Mouse (Mus musculus) hindbrain, postnatal 0 days (tissue): Measurements from ENCODE around the gene Zc3h10. TPM values are rescaled to one million over a fixed set of nuclear protein-coding genes. Genes with fewer than 3 reads are reported as not detected.
A peak's percentile ranks its signal among the peaks of the same experiment; 100 is the strongest.

Source experiments
- ATAC-seq: fragments of 200-750 bp; cut with Nextera tagmentation; 2 replicates; pipeline ENCODE4 v1.8.0; 2017; ENCODE audit warnings: mild to moderate bottlenecking, moderate TSS enrichment, moderate library complexity
- DNase-seq: peaks from one replicate; pipeline ENCODE4 v3.0.0-alpha.2; 2015; ENCODE audit warnings: low spot score
- H3K27ac ChIP-seq: fragments of 300-500 bp; sonication (generic); 2 replicates; pipeline ENCODE4 v1.5.1; 2014; ENCODE audit warnings: mild to moderate bottlenecking
- H3K27me3 ChIP-seq: fragments of 300-500 bp; sonication (generic); 2 replicates; pipeline ENCODE4 v1.6.1; 2014; ENCODE audit warnings: low read length, mixed read lengths; ENCODE audit not compliant: insufficient read depth
- H3K36me3 ChIP-seq: fragments of 300-500 bp; sonication (generic); 2 replicates; pipeline ENCODE4 v1.6.1; 2014; ENCODE audit warnings: low read length, mixed read lengths; ENCODE audit not compliant: insufficient read depth
- H3K4me1 ChIP-seq: fragments of 300-500 bp; sonication (generic); 2 replicates; pipeline ENCODE4 v1.6.1; 2014; ENCODE audit warnings: antibody characterized with exemption, low read length, mixed read lengths; ENCODE audit not compliant: insufficient read depth
- H3K4me2 ChIP-seq: fragments of 300-500 bp; sonication (generic); 2 replicates; pipeline ENCODE4 v1.6.1; 2014; ENCODE audit warnings: low read depth, mild to moderate bottlenecking, low read length, moderate library complexity, mixed read lengths
- H3K4me3 ChIP-seq: fragments of 300-500 bp; sonication (generic); 2 replicates; pipeline ENCODE4 v1.5.1; 2014; ENCODE audit warnings: low read length
- H3K9ac ChIP-seq: fragments of 300-500 bp; sonication (generic); replicated peaks from 2 replicates; pipeline ENCODE4 v1.6.1; 2014; ENCODE audit warnings: mild to moderate bottlenecking, low read length, moderate library complexity, mixed read lengths
- H3K9me3 ChIP-seq: fragments of 300-500 bp; sonication (generic); 2 replicates; pipeline ENCODE4 v1.6.1; 2016; ENCODE audit warnings: low read length, mixed read lengths
- CTCF ChIP-seq: IDR thresholded peaks from 2 replicates; pipeline ENCODE4 v1.5.1; 2016; ENCODE audit warnings: antibody characterized with exemption, control low read depth, low read depth
- WGBS: fragments of 180-500 bp; shearing (Covaris S2); extraction: QIAGEN DNeasy Blood & Tissue Kit; methylation state at CpG from one replicate; pipeline ENCODE4 v1.1.7; 2014; 5-methylcytosine and 5-hydroxymethylcytosine counted together
- polyA plus RNA-seq: library from polyadenylated mRNA; unstranded; fragments of >200 nt; fragmentation: Nextera tagmentation; extraction: Ambion mirVana; gene quantifications from 2 replicates; pipeline ENCODE4 v1.2.1, GENCODE M21; 2015
- total RNA-seq: library from RNA; depleted of rRNA; stranded (reverse); fragments of >200 nt; gene quantifications from 2 replicates; pipeline ENCODE4 v1.2.3, GENCODE M21; 2014; rRNA removed

Zc3h10 gene
- 19.3 and 19.4 TPM in 2 replicates for total RNA-seq
- 12.5 and 13.8 TPM in 2 replicates for polyA plus RNA-seq

- H3K9me3 ChIP-seq, result no peaks in the 10 kb centered on the region
- 0 out of 2 replicates have a peak, but pooled peaks cover 5% of the 10 kb centered on the region for H3K4me1 ChIP-seq
- ATAC-seq (peak; percentile 93), DNase-seq (peak; percentile 99)
- 1% methylated on average over 46 of the region's 50 CpGs for WGBS
- peak within 1 kb of the TSS; percentile 73 for H3K4me3 ChIP-seq
- peak within 1 kb of the TSS; percentile 79 for H3K4me2 ChIP-seq
- peak within 1 kb of the TSS; percentile 87 for H3K9ac ChIP-seq
- H3K36me3 ChIP-seq, result peaks cover 28% of the 10 kb centered on the region
- H3K27ac ChIP-seq, result peak within 1 kb of the TSS; percentile 97
- TF ChIP-seq CTCF, result peak; percentile 70
- H3K27me3 ChIP-seq, result no peaks in the 10 kb centered on the region
These were observed at the start of gene Zc3h10 for GRCm38 (mm10) chr10:128547361-128548032. TSS of gene Zc3h10 (minus strand) at chr10:128547774.

- H3K9ac ChIP-seq, result no peak overlapping the region
- WGBS, result 56% methylated on average over 5 of the region's 5 CpGs
- no peak for TF ChIP-seq CTCF
- H3K36me3 ChIP-seq, result no peaks in the 10 kb centered on the region
- no peak overlapping the region for H3K4me2 ChIP-seq
- ATAC-seq, result no peak
- H3K4me1 ChIP-seq, result peaks cover 5% of the 10 kb centered on the region; the same call in 1 of the 2 replicates
- peaks cover 11% of the 10 kb centered on the region for H3K27me3 ChIP-seq
- H3K4me3 ChIP-seq, result no peak overlapping the region
- no peak for DNase-seq
- H3K27ac ChIP-seq, result no peak overlapping the region
- no peaks in the 10 kb centered on the region for H3K9me3 ChIP-seq
These were observed 45.2 kb upstream of the Zc3h10 start for GRCm38 (mm10) chr10:128592797-128593196.

GRCm38 (mm10) chr10:128591436-128591835 is 43.9 kb upstream of the Zc3h10 start:
- no peak for DNase-seq
- H3K9ac ChIP-seq, result no peak overlapping the region
- no peaks in the 10 kb centered on the region for H3K9me3 ChIP-seq
- 86% methylated on average over 6 of the region's 6 CpGs for WGBS
- H3K36me3 ChIP-seq, result no peaks in the 10 kb centered on the region
- H3K27me3 ChIP-seq, result peaks cover 21% of the 10 kb centered on the region
- no peak for TF ChIP-seq CTCF
- no peak overlapping the region for H3K27ac ChIP-seq
- H3K4me3 ChIP-seq, result no peak overlapping the region
- no peak overlapping the region for H3K4me2 ChIP-seq
- ATAC-seq, result no peak
- H3K4me1 ChIP-seq, result peaks cover 5% of the 10 kb centered on the region; the same call in 1 of the 2 replicates

- TF ChIP-seq CTCF, result peak; percentile 77
- Histone ChIP-seq H3K27me3 (peaks cover 21% of the 10 kb centered on the region), H3K27ac (no peak overlapping the region), H3K9me3 (no peaks in the 10 kb centered on the region), H3K9ac (peak overlapping the region; percentile 45), H3K4me3 (peak overlapping the region; percentile 47), H3K36me3 (no peaks in the 10 kb centered on the region), H3K4me2 (peak overlapping the region; percentile 100), H3K4me1 (peaks cover 5% of the 10 kb centered on the region; the same call in 1 of the 2 replicates)
- DNase-seq (peak; percentile 80), ATAC-seq (peak; percentile 72)
- WGBS, result 0% methylated on average over 41 of the region's 43 CpGs
These were observed 42.7 kb upstream of the Zc3h10 start for GRCm38 (mm10) chr10:128590193-128590690.

- Histone ChIP-seq H3K4me3 (peak within 1 kb of the TSS; percentile 47), H3K4me2 (peak within 1 kb of the TSS; percentile 100), H3K27me3 (peaks cover 21% of the 10 kb centered on the region), H3K36me3 (no peaks in the 10 kb centered on the region), H3K4me1 (peaks cover 5% of the 10 kb centered on the region; the same call in 1 of the 2 replicates), H3K9ac (peak within 1 kb of the TSS; percentile 45), H3K27ac (no peak within 1 kb of the TSS), H3K9me3 (no peaks in the 10 kb centered on the region)
- under 1% methylated on average over 43 of the region's 43 CpGs for WGBS
- TF ChIP-seq CTCF, result no peak
- ATAC-seq (peak; percentile 31; the same call in 1 of the 2 replicates), DNase-seq (peak; percentile 22)
These were observed 42.1 kb upstream of the Zc3h10 start, which contains the start of gene Erbb3 for GRCm38 (mm10) chr10:128589464-128590192. TSS of gene Erbb3 (minus strand) at chr10:128589652.

- no peak overlapping the region for H3K27ac ChIP-seq
- peaks cover 5% of the 10 kb centered on the region; the same call in 1 of the 2 replicates for H3K4me1 ChIP-seq
- ATAC-seq, result no peak; the same call in 1 of the 2 replicates
These were observed 41.3 kb upstream of the Zc3h10 start for GRCm38 (mm10) chr10:128588775-128589463.

More at GRCm38 (mm10) chr10:128588775-128589463, 41.3 kb upstream of the Zc3h10 start:
- Histone ChIP-seq H3K36me3 (no peaks in the 10 kb centered on the region), H3K27me3 (peaks cover 21% of the 10 kb centered on the region), H3K9ac (peak overlapping the region; percentile 45), H3K9me3 (no peaks in the 10 kb centered on the region), H3K4me2 (peak overlapping the region; percentile 100), H3K4me3 (peak overlapping the region; percentile 47)
- TF ChIP-seq CTCF, result no peak
- no peak for DNase-seq
- 4% methylated on average over 23 of the region's 23 CpGs for WGBS
